Mouse (Mus musculus) right cerebral cortex, postnatal 10 days (tissue): Measurements from ENCODE around the gene 1700021F07Rik.
A peak's percentile ranks its signal among the peaks of the same experiment; 100 is the strongest.

Experiments used
- DNase-seq, 2 experiments: peaks; one replicate each; pipeline ENCODE4 v3.0.0; 2021; ENCODE audit warnings: low spot score in 2 of 2

1700021F07Rik gene

GRCm38 (mm10) chr2:173563336-173563735 lies 41.0 kb downstream of the 1700021F07Rik start:
- DNase-seq: peak; percentile 48 to 56

GRCm38 (mm10) chr2:173564179-173564578 lies 41.8 kb downstream of the 1700021F07Rik start:
- peak in 1 of 2 experiments; percentile 41 for DNase-seq
